ENCODE assay signal across 24 mouse cellular contexts in genomic region chrX:166516631-166517030, GRCm38 (mm10). TPM values are rescaled to one million over a fixed set of nuclear protein-coding genes. Genes with fewer than 3 reads are reported as not detected.
A peak's percentile ranks its signal among the peaks of the same experiment; 100 is the strongest.
DNase-seq lines count a peak whose midpoint lies in the region; ATAC-seq lines count a peak whose summit lies in the region.
"Had no signal": no experiment of that assay in that cellular context is flagged by ENCODE, and none has a peak within 500 bp of the region (broad histone marks: within the 10 kb centered on the region; RNA-seq: fewer than 3 reads in every experiment).

No protein-coding gene starts in this region.

- no peak overlapping the region for H3K4me2 ChIP-seq in midbrain, embryonic 14.5 days (ENCODE audit: low read length)
- H3K4me2 ChIP-seq: embryonic facial prominence, embryonic 12.5 days; forebrain, embryonic 12.5 days had no signal

- H3K9ac ChIP-seq in midbrain, embryonic 14.5 days (replicated peaks; ENCODE audit: low read length), result no peak overlapping the region
- H3K9ac ChIP-seq: embryonic facial prominence, embryonic 12.5 days; forebrain, embryonic 12.5 days had no signal

- ATAC-seq in midbrain, embryonic 14.5 days (ENCODE audit: low FRiP score, low TSS enrichment), result no peak
- ATAC-seq: activated CD4-positive, CD25-positive, alpha-beta regulatory T cell, adult 4 months; CD4-positive, CD25-positive, alpha-beta regulatory T cell, adult 4 months; forebrain, embryonic 14.5 days; forebrain, embryonic 16.5 days; Patski had no signal

- no peak overlapping the region for H3K4me3 ChIP-seq in midbrain, embryonic 14.5 days (replicated peaks; ENCODE audit: low read depth, low read length)
- H3K4me3 ChIP-seq: embryonic facial prominence, embryonic 10.5 days; embryonic facial prominence, embryonic 12.5 days; forebrain, embryonic 12.5 days had no signal

- no peaks in the 10 kb centered on the region for H3K4me1 ChIP-seq in midbrain, embryonic 14.5 days (ENCODE audit: control insufficient read depth, insufficient read depth, low read length)
- H3K4me1 ChIP-seq: embryonic facial prominence, embryonic 12.5 days; forebrain, embryonic 12.5 days had no signal

- H3K27me3 ChIP-seq in midbrain, embryonic 14.5 days (ENCODE audit: control insufficient read depth, insufficient read depth, low read length), result no peaks in the 10 kb centered on the region
- H3K27me3 ChIP-seq: CH12.LX; embryonic facial prominence, embryonic 12.5 days; Patski had no signal

- no peaks in the 10 kb centered on the region for H3K36me3 ChIP-seq in midbrain, embryonic 14.5 days (ENCODE audit: control insufficient read depth, insufficient read depth, low read length)
- H3K36me3 ChIP-seq: embryonic facial prominence, embryonic 10.5 days; embryonic facial prominence, embryonic 12.5 days; forebrain, embryonic 12.5 days; G1E had no signal

- DNase-seq in adrenal gland, adult (ENCODE audit: inconsistent age in 2 of 2, low spot score in 1 of 2), result peak; percentile 61 to 79
- DNase-seq in adrenal gland, postnatal 4 days (ENCODE audit: low spot score in 2 of 2), result no peak
- peak; percentile 54 for DNase-seq in adrenal gland, adult 8-10 months
- DNase-seq in adrenal gland, postnatal 14 days, result peak; percentile 42
- DNase-seq in adrenal gland, postnatal 36 days, result peak; percentile 43 to 58
- DNase-seq in midbrain, embryonic 14.5 days, result no peak
- no peak for DNase-seq in cerebellum, postnatal 4 days (ENCODE audit: low spot score in 2 of 2)
- DNase-seq: B cell, adult 2 months; cerebellum, adult 11 months; cerebellum, adult 18-20 months; cerebellum, adult 8-10 months; cerebellum, adult 9-11 months; cerebellum, postnatal 14 days; cerebellum, postnatal 36 days had no signal

- no peak overlapping the region for H3K27ac ChIP-seq in midbrain, embryonic 14.5 days (replicated peaks; ENCODE audit: low read depth, low read length)
- H3K27ac ChIP-seq: embryonic facial prominence, embryonic 10.5 days; embryonic facial prominence, embryonic 12.5 days; forebrain, embryonic 12.5 days had no signal

- H3K9me3 ChIP-seq in midbrain, embryonic 14.5 days (ENCODE audit: control insufficient read depth, low read length), result no peaks in the 10 kb centered on the region
- H3K9me3 ChIP-seq: embryonic facial prominence, embryonic 10.5 days; embryonic facial prominence, embryonic 12.5 days; forebrain, embryonic 12.5 days; G1E had no signal

- WGBS in midbrain, embryonic 14.5 days, result 78% methylated on average over 1 of the region's 1 CpGs

RNA-seq across cellular contexts. Expression of gene Tceanc, which starts 1.7 kb away (rescaled TPM):
- total RNA-seq in adrenal gland, postnatal 4 days (2021), result 1 to 10 TPM; 9.1 to 10.0 TPM
- 1 to 10 TPM; 5.9 to 8.4 (median 6.9) TPM for total RNA-seq in adrenal gland, adult 8-10 months (2022)
- total RNA-seq in adrenal gland, postnatal 14 days (2021), result 4.2 and 8.4 TPM in 2 replicates
- total RNA-seq in adrenal gland, postnatal 36 days (2021), result 1 to 10 TPM; 2.2 to 8.8 TPM
- polyA plus RNA-seq in midbrain, embryonic 14.5 days (2014; fragmentation: Nextera tagmentation; extraction: Ambion mirVana), result 5.5 and 9.1 TPM in 2 replicates

RNA-seq across cellular contexts. Expression of gene Rab9, which starts 37.0 kb away (rescaled TPM):
- 10 to 100 TPM; 44.0 to 44.5 TPM for total RNA-seq in adrenal gland, postnatal 4 days (2021)
- 10 to 100 TPM; 46.6 to 53.7 (median 49.2) TPM for total RNA-seq in adrenal gland, adult 8-10 months (2022)
- 58.4 and 60.7 TPM in 2 replicates for total RNA-seq in adrenal gland, postnatal 14 days (2021)
- 10 to 100 TPM; 46.2 to 54.3 TPM for total RNA-seq in adrenal gland, postnatal 36 days (2021)
- polyA plus RNA-seq in midbrain, embryonic 14.5 days (2014; fragmentation: Nextera tagmentation; extraction: Ambion mirVana), result 53.9 and 56.5 TPM in 2 replicates

Comparison
In these comparisons a context has a peak if more than half of its experiments do, and no peak if none do; other contexts are left out.
1. DNase-seq: peak in adrenal gland, adult (2 of 2), adrenal gland, adult 8-10 months (single experiment), adrenal gland, postnatal 14 days (single experiment) and adrenal gland, postnatal 36 days (2 of 2); none in adrenal gland, postnatal 4 days (0 of 2), midbrain, embryonic 14.5 days (single experiment) and cerebellum, postnatal 4 days (0 of 2).